Mouse (Mus musculus) heart, postnatal 0 days (tissue): ENCODE data around the gene Nfasc.

Experiments
- CTCF ChIP-seq: IDR thresholded peaks from 2 replicates; pipeline ENCODE4 v1.5.1; 2016; ENCODE audit warnings: antibody characterized with exemption, control low read depth, low read depth
- EP300 ChIP-seq: IDR thresholded peaks from 2 replicates; pipeline ENCODE4 v1.6.1; 2016; ENCODE audit warnings: antibody characterized with exemption, low read depth

- no peak for TF ChIP-seq EP300
- TF ChIP-seq CTCF, result no peak
Measured at GRCm38 (mm10) chr1:132523048-132523447, 218.5 kb downstream of the Nfasc start.
